Mouse (Mus musculus) liver, embryonic 14.5 days (tissue): ENCODE measurements at regions not wholly inside any gene's neighbourhood (a gene's known extent, or its start where the extent isn't known, plus 50 kb on each side); places are given as distances from the start of the nearest gene placed in this dataset.

Experiments used
- CTCF ChIP-seq: IDR thresholded peaks from 2 replicates; pipeline ENCODE4 v1.5.1; 2016; ENCODE audit warnings: antibody characterized with exemption, low read depth, control low read depth
- EP300 ChIP-seq: IDR thresholded peaks from 2 replicates; pipeline ENCODE4 v1.6.1; 2016; ENCODE audit warnings: antibody characterized with exemption, low read depth

GRCm38 (mm10) chr1:144978167-144978566 lies 202.9 kb upstream of the Rgs18 start:
- TF ChIP-seq EP300 (no peak), CTCF (no peak)
